Mouse (Mus musculus) splenic B cell, adult 2 months (primary cell): ENCODE measurements around the gene Tm4sf20.

ENCODE experiments used
- DNase-seq: peaks from one replicate; pipeline ENCODE4 v3.0.0-alpha.2; 2011; ENCODE audit warnings: low read depth, low spot score
- H3K27me3 ChIP-seq: 2 replicates; pipeline ENCODE4 v1.6.1; 2012; ENCODE audit warnings: mild to moderate bottlenecking, low read length, moderate library complexity, mixed read lengths; ENCODE audit not compliant: control insufficient read depth, poor library complexity, insufficient read depth, severe bottlenecking
- H3K36me3 ChIP-seq: 2 replicates; pipeline ENCODE4 v1.6.1; 2012; ENCODE audit warnings: mild to moderate bottlenecking, low read length, moderate library complexity, mixed read lengths; ENCODE audit not compliant: control insufficient read depth, poor library complexity, insufficient read depth, severe bottlenecking

Tm4sf20 gene

DNA sequence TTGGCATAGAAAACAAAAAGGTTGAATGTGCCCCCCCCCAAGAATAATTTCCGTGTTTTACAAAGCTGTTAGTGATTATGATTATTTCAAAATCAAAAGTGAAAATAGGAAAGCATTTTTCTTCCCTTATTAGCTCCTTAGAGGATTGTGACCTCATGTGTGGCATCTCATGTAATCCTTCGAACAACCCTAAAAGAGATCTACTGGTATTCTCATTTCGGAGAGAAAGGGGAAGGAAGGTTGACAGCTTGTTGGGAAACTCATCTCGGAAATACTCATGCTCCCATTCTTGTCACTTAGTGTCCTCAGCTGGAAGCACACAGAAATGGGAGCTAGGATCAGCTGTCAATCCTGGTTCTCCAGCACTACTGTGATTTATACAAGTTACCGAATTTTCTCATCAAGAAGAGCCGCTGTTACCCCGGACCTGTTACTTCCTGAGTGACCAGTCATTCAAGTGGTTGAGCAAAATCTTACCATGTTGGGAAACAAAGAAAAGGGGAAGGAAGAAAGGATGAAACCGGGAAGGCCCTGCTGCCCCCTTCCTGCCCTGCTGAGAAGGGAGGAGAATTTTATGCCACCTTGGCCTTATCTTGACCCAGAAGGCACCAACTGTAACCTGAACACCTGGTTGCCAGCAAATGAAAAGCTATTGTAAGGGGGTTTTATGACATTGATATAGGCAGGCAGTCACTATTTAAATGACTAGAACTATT, 6.6 kb downstream of the Tm4sf20 start:
- H3K27me3 ChIP-seq, result no peaks in the 10 kb centered on the region
- no peaks in the 10 kb centered on the region for H3K36me3 ChIP-seq
- no peak for DNase-seq

DNA sequence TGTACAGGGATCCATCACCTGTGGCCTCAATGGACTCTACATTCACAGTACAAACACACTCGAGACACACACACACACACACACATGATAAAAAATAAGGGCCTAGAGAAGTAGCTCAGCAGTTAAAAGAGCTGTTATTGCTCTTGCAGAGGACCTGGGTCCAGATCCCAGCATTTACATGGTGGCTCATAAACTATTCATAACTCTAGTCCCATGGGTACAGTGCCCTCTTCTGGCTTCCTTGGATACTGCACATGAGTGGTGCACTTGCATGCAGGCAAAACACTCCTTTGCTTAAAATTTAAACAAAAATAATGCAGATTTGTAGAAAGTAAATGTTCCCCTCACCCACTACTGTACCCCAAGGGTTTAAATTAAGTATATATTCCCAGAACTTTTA, 8.7 kb downstream of the Tm4sf20 start:
- peak; percentile 35 for DNase-seq
- H3K27me3 ChIP-seq, result no peaks in the 10 kb centered on the region

DNA sequence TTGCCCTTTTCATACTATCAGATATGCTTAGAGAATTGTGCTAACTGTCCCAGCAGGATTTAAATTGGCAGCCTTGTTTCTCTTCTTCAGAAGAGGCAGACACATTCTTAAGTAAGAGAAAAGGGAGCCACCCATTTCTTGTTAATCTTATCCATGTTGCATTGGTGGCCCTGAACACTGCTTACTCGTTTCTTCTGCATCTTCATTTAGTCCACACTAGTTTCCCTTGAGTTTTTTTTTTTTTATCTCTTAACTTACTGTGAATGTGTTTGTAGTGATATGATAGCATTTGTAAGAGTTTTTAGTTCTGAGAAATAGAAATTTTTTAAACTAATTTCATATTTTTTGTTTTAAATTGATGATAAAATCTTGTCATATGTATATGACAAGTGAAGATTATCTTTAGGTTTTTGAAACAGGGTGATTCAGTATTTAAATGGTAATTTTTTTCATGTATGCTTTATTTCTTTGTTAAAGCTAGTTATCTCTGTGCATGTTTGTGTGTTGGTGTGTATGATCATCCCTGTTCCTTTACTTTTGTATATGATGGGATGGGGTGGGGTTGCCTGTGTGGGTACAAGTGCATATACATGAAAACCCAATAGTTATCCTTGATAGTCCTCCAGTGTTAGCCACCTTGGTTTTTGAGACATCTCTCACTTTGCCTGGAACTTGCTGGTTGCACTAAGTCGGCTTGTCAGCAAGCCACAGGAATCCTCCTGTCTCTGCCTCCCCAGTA, 20.4 kb downstream of the Tm4sf20 start:
- Histone ChIP-seq H3K27me3 (no peaks in the 10 kb centered on the region), H3K36me3 (0 out of 2 replicates have a peak, but pooled peaks cover 8% of the 10 kb centered on the region)
- no peak for DNase-seq

More for the DNA sequence above, 8.7 kb downstream of the Tm4sf20 start:
- H3K36me3 ChIP-seq, result peaks cover 1% of the 10 kb centered on the region; the same call in 1 of the 2 replicates

DNA sequence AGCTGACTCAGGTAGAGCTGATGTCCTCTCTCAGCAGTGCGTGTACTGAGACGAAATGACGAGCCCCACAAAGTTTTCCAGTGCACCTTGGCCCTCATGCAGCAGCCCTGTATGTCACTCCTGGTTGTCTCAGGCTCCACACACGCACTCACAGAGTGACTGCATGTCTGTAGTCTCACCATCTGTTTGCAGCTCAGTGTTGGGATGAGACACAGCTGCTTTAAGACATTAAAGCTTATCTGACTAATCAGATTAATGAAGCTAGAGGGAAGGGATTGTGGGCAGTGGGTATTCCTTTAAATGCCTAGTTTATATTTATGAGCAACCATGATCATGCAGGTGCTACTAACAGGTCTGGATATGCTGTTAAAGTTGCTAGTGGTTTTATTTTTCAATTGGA, 21.9 kb downstream of the Tm4sf20 start:
- Histone ChIP-seq H3K36me3 (peaks cover 5% of the 10 kb centered on the region; the same call in 1 of the 2 replicates), H3K27me3 (no peaks in the 10 kb centered on the region)
- no peak for DNase-seq

DNA sequence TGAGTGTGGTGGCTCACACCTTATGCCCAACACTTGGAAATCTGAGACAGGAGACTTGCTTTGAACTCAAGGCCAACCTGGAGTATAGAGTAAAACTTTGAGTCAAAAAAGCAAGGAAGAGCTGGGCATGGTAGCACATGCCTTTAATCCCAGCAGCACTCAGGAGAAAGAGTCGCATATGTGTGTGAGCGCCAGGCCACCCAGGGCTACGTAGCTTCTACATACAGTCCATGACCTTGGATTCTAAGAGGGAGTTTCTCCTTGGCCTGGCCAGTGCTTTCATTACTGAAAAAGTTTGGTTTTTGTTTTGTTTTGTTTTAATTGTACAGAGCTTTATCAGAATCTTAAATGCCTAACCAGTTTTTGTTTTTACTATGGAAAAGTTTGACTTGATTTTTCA, 24.3 kb downstream of the Tm4sf20 start:
- Histone ChIP-seq H3K27me3 (no peaks in the 10 kb centered on the region), H3K36me3 (peaks cover 4% of the 10 kb centered on the region; the same call in 1 of the 2 replicates)
- DNase-seq, result no peak

DNA sequence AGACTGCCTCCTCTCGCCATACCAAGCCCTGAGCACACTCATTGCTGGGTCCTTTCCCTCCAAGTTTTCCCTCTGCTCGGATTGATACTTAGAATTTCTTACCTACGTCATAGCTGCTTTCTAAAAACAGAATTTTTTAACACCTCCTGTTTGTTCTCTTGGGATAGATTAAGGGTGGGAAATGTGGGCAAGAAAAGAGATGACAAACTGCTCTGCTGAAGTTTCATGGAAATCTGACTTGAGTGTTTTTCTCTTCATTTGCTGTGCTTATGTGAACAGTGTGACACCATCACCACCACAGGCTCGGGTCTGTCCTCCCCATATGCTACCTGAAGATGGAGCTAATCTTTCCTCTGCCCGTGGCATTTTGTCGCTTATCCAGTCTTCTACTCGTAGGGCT, 26.7 kb downstream of the Tm4sf20 start:
- Histone ChIP-seq H3K36me3 (peaks cover 4% of the 10 kb centered on the region; the same call in 1 of the 2 replicates), H3K27me3 (no peaks in the 10 kb centered on the region)
- DNase-seq, result no peak

DNA sequence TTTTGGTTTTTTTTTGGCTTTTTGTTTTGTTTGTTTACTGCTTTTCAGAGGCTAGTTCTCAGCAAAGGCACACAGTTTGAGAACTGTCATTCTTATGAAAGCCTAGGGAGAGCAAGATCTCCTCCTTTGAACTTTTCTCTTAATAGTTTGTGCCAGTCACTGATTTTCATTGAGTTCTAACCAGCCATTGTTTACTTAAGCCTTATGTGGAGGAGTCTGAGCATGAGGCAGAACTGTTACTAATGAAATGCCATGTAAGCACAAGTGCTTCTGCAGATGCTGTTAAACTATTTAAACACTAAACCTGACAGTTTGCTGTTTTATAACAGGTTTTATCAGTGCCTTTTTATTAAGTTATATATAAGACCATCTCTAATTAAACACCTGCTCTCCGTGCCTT, 30.2 kb downstream of the Tm4sf20 start:
- Histone ChIP-seq H3K36me3 (peaks cover 5% of the 10 kb centered on the region; the same call in 1 of the 2 replicates), H3K27me3 (no peaks in the 10 kb centered on the region)
- DNase-seq, result no peak

DNA sequence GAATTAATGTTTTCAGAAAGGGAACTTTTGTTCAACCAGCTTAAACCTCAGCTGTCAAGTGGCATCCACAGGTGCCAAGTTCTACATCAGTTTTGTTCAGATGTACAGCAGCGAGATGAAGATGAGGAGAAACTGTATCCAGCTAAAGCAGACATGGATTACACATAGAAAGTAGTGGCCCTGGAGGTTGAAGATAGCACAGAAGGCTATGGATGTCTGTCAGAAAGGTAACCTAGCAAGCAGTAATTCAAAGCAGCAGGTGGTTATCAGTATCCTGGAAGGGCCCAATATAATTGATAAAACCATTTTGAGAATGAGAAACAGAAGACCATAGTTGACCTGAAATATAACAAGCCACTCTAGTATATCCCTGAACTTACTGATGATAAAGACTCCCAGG, 34.9 kb downstream of the Tm4sf20 start:
- peaks cover 14% of the 10 kb centered on the region for H3K36me3 ChIP-seq
- DNase-seq, result no peak
- no peaks in the 10 kb centered on the region for H3K27me3 ChIP-seq

DNA sequence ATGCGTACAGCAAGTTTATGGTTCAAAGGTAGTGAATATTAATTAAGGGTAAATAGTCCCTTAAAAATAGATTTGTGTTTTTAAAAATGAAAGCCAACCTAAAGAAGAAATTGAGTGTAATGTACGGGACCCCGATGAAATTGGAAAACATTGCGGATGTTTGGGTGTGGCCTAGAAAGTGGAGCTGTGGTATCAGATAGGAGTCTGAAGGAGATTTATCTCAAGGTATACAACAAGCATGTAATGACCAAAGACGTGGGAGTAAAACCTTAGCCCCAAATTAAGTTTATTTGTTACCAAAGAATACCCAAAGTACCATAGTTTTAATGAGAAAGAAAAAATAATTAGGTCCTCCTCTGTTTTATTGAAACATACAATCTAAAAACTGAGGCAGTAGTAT, 41.8 kb downstream of the Tm4sf20 start:
- DNase-seq, result no peak
- Histone ChIP-seq H3K27me3 (no peaks in the 10 kb centered on the region), H3K36me3 (peaks cover 7% of the 10 kb centered on the region)

DNA sequence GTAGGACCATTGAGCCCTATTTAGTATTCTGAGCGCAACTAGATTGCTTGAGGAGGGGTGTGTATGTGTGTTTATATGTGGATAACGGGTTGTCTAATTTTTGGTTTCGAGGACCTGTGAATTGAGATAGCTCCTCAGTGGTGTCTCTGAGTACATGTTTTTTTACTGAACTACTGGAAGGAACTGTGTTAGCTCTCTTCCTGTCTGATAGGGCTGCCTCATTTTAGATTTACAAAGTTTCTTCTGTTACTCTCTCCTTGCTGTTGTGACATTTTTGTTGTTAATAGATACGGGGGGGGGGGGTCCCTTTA, 42.4 kb downstream of the Tm4sf20 start:
- DNase-seq, result no peak
- H3K27me3 ChIP-seq, result no peaks in the 10 kb centered on the region
- peaks cover 5% of the 10 kb centered on the region; the same call in 1 of the 2 replicates for H3K36me3 ChIP-seq

DNA sequence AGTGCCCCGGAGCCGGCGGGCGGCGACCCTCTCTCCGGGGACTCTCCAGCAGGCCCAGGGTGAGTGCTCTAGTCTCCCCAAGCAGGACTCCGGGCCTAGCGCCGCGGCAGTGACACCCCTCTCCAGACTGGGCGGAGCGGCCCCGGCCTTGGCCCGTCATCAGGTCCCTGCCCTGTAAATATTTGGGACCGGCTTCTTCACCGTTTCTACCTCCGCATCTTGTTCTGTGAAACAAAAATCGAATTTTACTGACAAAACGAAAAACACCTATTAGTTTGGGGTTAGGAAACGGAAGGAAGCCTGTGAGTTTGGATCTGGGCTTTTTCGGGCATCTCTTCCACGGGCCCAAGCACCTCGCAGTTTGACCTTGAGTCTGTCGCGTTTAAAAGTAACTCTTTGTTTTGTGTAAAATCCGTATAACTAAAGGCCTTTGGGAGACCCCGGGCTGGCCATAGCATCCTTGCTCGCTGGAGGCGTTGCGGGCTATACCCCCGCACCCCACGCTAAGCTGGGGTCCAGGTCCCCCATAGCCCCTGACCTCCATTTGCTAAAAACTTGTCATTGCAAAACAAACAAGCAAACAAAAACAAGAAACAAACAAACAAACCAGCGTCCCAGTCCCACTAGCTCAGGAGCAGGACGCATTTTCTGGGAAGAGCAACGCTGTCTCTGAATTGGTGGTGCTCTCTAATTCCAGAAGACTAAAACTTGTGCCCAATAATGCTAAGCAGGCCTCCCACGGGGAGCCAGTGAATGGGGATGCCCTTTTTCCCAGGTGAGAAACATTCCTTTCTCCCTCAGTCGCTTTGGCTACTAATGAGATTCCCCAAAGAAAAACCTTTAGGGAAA, 43.0 kb downstream of the Tm4sf20 start:
- no peak for DNase-seq
- peaks cover 5% of the 10 kb centered on the region; the same call in 1 of the 2 replicates for H3K36me3 ChIP-seq
- H3K27me3 ChIP-seq, result no peaks in the 10 kb centered on the region

DNA sequence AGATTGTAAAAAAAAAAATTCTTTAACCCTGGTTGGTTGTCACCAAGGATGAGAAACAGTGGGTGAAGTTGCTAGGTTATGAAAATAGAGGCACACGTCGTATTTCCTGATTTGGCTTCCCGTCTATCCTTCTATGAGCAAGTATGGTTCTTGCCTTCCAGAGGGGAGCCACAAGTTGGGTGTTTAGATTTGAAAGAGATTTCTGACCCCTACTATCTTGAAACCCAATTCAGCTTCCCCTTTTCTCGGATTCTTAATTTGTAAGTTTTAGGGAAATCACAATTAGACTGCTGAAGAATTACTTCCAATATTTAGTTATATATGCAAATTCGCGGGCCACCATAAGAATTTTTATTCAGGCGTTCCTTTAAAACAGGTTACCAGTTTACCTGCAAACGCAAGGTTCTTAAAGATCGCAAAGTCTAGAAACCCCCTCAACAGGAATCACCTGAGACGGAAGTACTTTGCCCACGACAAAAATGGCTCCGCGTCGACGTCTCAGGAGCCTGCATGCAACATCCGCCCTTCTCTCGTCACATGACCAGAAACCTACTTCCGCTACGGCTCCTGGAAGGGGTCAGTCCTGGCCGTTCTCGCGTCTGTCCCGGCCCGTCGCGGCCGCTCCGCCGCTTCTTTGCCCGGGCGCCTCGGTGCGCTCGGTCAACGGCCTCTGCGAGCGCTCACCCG, 43.8 kb downstream of the Tm4sf20 start, which contains the start of gene Mff:
Gene Mff, plus strand, starts transcription at position 552 of the 687 bp plus-strand sequence.
- H3K27me3 ChIP-seq, result no peaks in the 10 kb centered on the region; the same call in 1 of the 2 replicates
- DNase-seq, result peak; percentile 96
- H3K36me3 ChIP-seq, result peaks cover 2% of the 10 kb centered on the region; the same call in 1 of the 2 replicates

DNA sequence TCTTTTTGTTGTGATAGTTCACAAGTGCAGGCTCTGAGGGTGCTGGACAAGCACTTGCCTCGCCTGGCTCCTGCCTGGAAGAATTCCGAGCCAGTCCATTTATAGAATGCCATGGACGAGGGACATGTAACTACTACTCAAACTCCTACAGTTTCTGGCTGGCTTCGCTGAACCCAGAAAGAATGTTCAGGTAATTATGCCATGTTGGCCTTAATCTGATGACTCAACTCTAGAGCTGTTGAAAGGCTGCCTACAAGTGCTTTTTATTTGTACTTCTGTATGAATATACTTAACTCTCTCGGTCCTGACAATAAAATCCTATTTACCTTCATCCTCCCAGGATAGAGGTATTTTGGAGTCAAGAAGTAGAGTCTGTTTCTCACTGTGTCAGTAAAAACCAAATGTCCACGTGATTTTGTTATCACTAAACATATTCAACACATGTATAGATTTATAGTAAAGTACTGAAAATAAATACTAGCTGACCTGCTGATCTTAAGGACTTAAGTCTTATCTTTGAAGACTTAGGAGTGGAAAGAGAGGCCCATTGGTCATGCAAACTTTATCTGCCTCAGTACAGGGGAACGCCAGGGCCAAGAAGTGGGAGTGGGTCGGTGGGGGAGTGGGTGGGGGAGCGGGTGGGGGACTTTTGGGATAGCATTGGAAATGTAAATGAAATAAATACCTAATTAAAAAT, 50.3 kb downstream of the Tm4sf20 start:
- Histone ChIP-seq H3K27me3 (no peaks in the 10 kb centered on the region; the same call in 1 of the 2 replicates), H3K36me3 (no peaks in the 10 kb centered on the region; the same call in 1 of the 2 replicates)
- no peak for DNase-seq
